Mouse (Mus musculus) neural tube, embryonic 15.5 days (tissue): ENCODE measurements around the gene Gm26620. TPM values are rescaled to one million over a fixed set of nuclear protein-coding genes. Genes with fewer than 3 reads are reported as not detected.

Experiments
- ATAC-seq: fragments of 200-750 bp; cut with Nextera tagmentation; 2 replicates; pipeline ENCODE4 v1.8.0; 2017; ENCODE audit warnings: mild to moderate bottlenecking, moderate TSS enrichment, moderate library complexity; ENCODE audit not compliant: low FRiP score
- H3K27ac ChIP-seq: fragments of 300-500 bp; sonication (generic); replicated peaks from 2 replicates; pipeline ENCODE4 v1.5.1; 2015; ENCODE audit warnings: mild to moderate bottlenecking, inconsistent platforms
- H3K27me3 ChIP-seq: fragments of 300-500 bp; sonication (generic); replicated peaks from 2 replicates; pipeline ENCODE4 v1.6.1; 2015; ENCODE audit warnings: inconsistent platforms
- H3K36me3 ChIP-seq: fragments of 300-500 bp; sonication (generic); 2 replicates; pipeline ENCODE4 v1.6.1; 2015; ENCODE audit warnings: inconsistent platforms
- H3K4me1 ChIP-seq: fragments of 300-500 bp; sonication (generic); 2 replicates; pipeline ENCODE4 v1.6.1; 2015; ENCODE audit warnings: inconsistent platforms
- H3K4me2 ChIP-seq: fragments of 300-500 bp; sonication (generic); 2 replicates; pipeline ENCODE4 v1.6.1; 2015; ENCODE audit warnings: inconsistent platforms, mild to moderate bottlenecking, moderate library complexity
- H3K4me3 ChIP-seq: fragments of 300-500 bp; sonication (generic); replicated peaks from 2 replicates; pipeline ENCODE4 v1.5.1; 2015; ENCODE audit warnings: mild to moderate bottlenecking, inconsistent platforms
- H3K9ac ChIP-seq: fragments of 300-500 bp; sonication (generic); replicated peaks from 2 replicates; pipeline ENCODE4 v1.6.1; 2015; ENCODE audit warnings: mild to moderate bottlenecking, inconsistent platforms
- H3K9me3 ChIP-seq: fragments of 300-500 bp; sonication (generic); replicated peaks from 2 replicates; pipeline ENCODE4 v1.6.1; 2016; ENCODE audit warnings: inconsistent platforms
- WGBS: fragments of 180-500 bp; shearing (Covaris S2); methylation state at CpG from one replicate; pipeline ENCODE4 v1.1.7; 2015; ENCODE audit warnings: mixed read lengths; 5-methylcytosine and 5-hydroxymethylcytosine counted together
- polyA plus RNA-seq: library from polyadenylated mRNA; unstranded; fragments of >200 nt; fragmentation: Nextera tagmentation; extraction: Ambion mirVana; gene quantifications from 2 replicates; pipeline ENCODE4 v1.2.1, GENCODE M21; 2015

The Gm26620 gene
- polyA plus RNA-seq, 1 experiment from 2014 or later, result 0.91 TPM

DNA sequence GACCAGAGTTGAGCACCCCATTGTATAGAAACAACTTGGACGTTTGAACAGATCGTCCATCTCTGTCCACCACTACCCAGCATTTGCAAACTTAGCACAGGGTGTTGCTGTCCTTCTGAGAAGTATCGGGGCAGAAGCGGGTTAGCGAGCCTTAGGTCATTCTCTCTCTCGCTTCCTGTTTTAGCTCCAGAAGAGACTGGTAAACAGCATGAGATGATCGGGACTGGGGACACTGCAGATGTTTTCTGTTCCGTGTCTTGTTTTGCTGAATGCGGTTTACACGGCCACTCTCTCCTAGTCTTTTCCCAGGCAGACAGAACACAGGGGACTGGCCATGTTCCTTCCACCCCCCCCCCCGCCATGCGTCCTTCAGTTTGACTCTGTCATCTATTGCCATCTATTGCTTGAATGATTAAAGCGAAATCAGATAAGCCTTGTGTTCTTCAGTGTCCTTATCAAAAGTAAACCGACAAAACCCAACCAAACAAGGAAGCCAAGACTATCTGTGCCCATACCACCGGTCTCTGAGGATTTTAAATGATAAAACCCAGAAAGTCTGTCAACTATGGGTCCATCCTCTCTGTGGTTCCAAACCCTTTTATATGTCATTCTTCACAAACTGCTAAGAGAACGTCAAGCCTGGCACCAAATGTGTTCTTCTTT lies 13.7 kb downstream of the Gm26620 start:
- H3K27ac ChIP-seq, result no peak overlapping the region
- H3K9ac ChIP-seq, result no peak overlapping the region
- no peak overlapping the region for H3K4me3 ChIP-seq
- no peak for ATAC-seq
- no peaks in the 10 kb centered on the region for H3K36me3 ChIP-seq
- H3K27me3 ChIP-seq, result peaks cover 27% of the 10 kb centered on the region
- 0 out of 2 replicates have a peak, but pooled peaks cover 3% of the 10 kb centered on the region for H3K4me1 ChIP-seq
- H3K9me3 ChIP-seq, result no peaks in the 10 kb centered on the region
- WGBS, result 82% methylated on average over 16 of the region's 16 CpGs
- no peak overlapping the region for H3K4me2 ChIP-seq

DNA sequence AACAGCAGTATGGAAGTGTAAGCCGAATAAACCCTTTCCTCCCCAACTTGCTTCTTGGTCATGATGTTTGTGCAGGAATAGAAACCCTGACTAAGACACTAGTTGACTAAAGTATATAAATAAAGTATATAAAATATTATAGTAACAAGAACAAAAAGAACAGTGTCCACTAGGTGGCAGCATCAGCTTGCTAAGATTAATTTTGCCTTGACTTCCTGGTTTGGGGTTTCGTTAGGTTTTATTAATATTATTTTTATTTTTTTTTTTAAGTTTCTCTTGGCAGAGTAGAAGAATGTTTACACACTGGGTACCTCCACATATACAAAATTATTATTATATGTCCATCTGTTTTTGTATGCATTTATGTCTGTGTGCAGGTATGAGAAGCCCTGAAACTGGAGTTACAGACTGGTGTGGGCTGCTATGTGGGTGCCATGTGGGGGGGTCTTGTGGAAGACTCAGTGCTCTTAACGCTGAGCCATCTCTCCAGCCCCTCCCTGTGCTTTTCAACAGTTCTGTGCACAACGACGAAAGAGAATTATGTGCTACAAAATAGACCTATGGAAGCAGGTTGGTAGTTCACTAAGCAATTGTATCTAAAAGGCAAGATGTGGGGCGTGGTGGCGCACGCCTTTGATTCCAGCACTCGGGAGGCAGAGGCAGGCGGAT lies 16.1 kb downstream of the Gm26620 start:
- H3K4me1 ChIP-seq, result 0 out of 2 replicates have a peak, but pooled peaks cover 3% of the 10 kb centered on the region
- no peak overlapping the region for H3K4me3 ChIP-seq
- 37% methylated on average over 10 of the region's 10 CpGs for WGBS
- H3K9me3 ChIP-seq, result no peaks in the 10 kb centered on the region
- no peak; the same call in 1 of the 2 replicates for ATAC-seq
- peaks cover 38% of the 10 kb centered on the region for H3K27me3 ChIP-seq
- peak overlapping the region; percentile 23 for H3K4me2 ChIP-seq
- H3K36me3 ChIP-seq, result no peaks in the 10 kb centered on the region
- no peak overlapping the region for H3K9ac ChIP-seq
- H3K27ac ChIP-seq, result no peak overlapping the region

DNA sequence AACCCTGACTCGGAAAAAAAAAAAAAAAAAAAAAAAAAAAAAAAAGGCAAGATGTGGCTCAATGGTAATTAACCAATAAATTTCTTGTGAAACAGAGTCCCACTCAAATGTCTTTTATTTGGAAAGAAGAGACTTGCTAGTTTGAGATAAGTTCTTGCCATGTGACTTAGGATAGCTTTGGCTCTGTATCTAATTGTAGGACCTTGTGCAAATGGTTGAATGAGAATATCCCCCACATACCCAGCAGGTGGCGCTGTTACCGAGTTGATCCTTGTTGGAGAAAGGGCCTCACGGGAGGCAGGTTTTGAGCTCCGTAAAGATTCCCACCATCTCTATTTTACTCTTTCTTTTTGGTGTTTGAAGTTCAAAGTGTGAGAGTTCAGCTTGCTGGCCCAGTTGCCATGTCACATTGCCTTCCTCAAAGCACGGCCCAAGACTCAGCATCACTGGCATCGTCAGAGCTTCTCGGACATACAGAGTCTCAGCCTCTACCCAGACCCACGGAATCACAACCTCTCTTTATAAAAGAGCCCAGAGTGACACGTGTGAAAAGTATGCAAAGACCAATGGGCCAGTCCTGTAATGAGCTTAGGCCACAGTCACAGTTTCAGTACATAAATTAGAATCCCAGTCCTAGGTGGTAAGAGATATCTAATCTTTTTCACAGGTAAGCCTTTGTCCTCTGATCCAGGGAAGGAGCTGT lies 16.8 kb downstream of the Gm26620 start:
- Histone ChIP-seq H3K27me3 (peaks cover 43% of the 10 kb centered on the region), H3K4me3 (no peak overlapping the region), H3K4me1 (0 out of 2 replicates have a peak, but pooled peaks cover 3% of the 10 kb centered on the region), H3K36me3 (no peaks in the 10 kb centered on the region), H3K9me3 (no peaks in the 10 kb centered on the region), H3K4me2 (peak overlapping the region; percentile 27), H3K27ac (no peak overlapping the region), H3K9ac (no peak overlapping the region)
- 33% methylated on average over 10 of the region's 10 CpGs for WGBS
- peak; percentile 66; the same call in 1 of the 2 replicates for ATAC-seq

- no peaks in the 10 kb centered on the region for H3K36me3 ChIP-seq
- H3K4me2 ChIP-seq, result no peak overlapping the region
- no peak overlapping the region for H3K27ac ChIP-seq
- WGBS, result 89% methylated on average over 5 of the region's 5 CpGs
- peaks cover 17% of the 10 kb centered on the region for H3K4me1 ChIP-seq
- H3K4me3 ChIP-seq, result no peak overlapping the region
- no peaks in the 10 kb centered on the region for H3K9me3 ChIP-seq
- ATAC-seq, result no peak
- no peak overlapping the region for H3K9ac ChIP-seq
- peaks cover 50% of the 10 kb centered on the region for H3K27me3 ChIP-seq
Measured at GRCm38 (mm10) chr1:170903485-170903884, 18.6 kb downstream of the Gm26620 start.

DNA sequence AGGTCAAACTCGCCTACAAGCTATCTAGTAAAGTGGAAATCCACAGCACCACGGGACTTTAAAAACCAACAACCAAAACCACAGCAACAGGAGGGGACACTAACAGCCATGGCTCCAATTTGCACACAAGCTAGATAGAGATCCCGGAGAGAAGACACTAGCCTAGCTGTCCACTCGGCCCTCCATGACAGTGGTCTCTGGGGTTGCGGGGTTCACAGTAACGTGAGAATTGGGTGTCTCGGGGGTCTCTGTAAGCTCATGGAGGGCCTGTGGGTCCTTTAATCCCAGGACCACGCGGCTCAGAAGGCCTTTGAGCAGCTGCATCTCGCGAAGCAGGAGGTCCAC lies 22.2 kb downstream of the Gm26620 start:
- Histone ChIP-seq H3K4me3 (peak overlapping the region; percentile 64), H3K27ac (no peak overlapping the region), H3K4me1 (peaks cover 17% of the 10 kb centered on the region), H3K27me3 (peaks cover 61% of the 10 kb centered on the region), H3K4me2 (peak overlapping the region; percentile 92), H3K9me3 (no peaks in the 10 kb centered on the region), H3K36me3 (no peaks in the 10 kb centered on the region), H3K9ac (peak overlapping the region; percentile 62)
- WGBS, result 21% methylated on average over 11 of the region's 11 CpGs
- ATAC-seq, result no peak

DNA sequence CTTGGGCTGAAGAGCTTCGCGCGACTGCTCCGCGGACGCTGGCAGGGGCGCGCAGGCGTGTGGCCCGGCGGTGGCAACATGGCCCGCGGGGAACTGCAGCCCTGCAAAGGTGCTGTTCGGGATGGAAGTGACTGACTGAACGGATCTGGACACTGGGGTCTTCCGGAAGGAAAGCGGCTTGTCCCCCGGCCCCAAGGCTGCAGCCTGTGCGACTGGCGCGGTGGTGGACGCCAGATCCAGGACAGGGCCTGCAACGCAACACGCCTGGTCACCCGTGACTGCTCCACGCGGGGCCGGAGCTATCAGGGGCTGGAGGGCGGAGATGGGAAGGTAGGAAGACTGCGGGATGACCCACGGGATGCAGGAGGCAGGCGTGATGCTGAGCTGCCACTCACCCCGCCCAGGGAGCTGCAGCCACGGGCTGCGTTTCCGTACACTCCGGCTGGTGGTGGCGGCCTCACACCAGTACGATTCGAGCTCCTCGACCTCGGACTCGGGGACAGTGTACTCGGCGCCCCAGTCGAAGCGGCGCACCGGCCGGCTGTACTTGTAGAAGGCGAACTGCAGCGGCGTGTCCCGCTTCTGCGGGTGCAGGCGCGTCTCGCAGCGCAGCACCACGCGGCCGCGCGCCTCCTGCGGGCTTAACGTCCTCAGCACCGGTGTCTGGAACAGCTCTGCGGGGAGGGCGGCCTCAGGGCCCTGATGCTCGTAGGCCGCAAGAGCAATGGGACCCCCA lies 22.8 kb downstream of the Gm26620 start:
- Histone ChIP-seq H3K27ac (peak overlapping the region; percentile 38; the same call in 1 of the 2 replicates), H3K9me3 (no peaks in the 10 kb centered on the region), H3K4me2 (peak overlapping the region; percentile 92), H3K36me3 (no peaks in the 10 kb centered on the region), H3K27me3 (peaks cover 56% of the 10 kb centered on the region), H3K9ac (peak overlapping the region; percentile 62), H3K4me1 (peaks cover 17% of the 10 kb centered on the region), H3K4me3 (peak overlapping the region; percentile 64)
- ATAC-seq, result peak; percentile 86
- under 1% methylated on average over 71 of the region's 71 CpGs for WGBS

DNA sequence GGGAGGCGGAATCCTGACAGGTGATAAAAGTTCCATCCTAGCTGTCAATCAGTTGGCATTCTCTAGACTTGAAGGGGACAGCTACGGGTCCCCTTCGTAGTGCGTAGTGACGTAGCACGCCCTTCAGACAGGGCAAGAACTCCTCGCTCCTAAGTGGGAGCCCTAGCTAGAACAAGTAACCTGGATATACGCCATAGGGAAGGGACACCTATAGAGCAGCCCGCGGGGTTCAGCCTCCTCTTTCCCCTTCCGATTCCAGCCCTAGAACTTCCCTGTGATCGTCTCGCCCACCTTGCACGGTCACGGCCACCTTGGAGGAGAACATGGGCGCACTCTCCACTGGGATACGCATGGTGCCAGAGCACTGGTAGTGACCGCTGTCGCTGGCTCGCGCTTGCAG lies 23.5 kb downstream of the Gm26620 start:
- Histone ChIP-seq H3K9ac (peak overlapping the region; percentile 62), H3K4me1 (peaks cover 17% of the 10 kb centered on the region), H3K27ac (no peak overlapping the region), H3K4me2 (peak overlapping the region; percentile 92), H3K36me3 (no peaks in the 10 kb centered on the region), H3K9me3 (no peaks in the 10 kb centered on the region), H3K4me3 (peak overlapping the region; percentile 64), H3K27me3 (peaks cover 52% of the 10 kb centered on the region)
- peak; percentile 81 for ATAC-seq
- 4% methylated on average over 21 of the region's 21 CpGs for WGBS

GRCm38 (mm10) chr1:170911907-170912660 lies 27.2 kb downstream of the Gm26620 start:
- Histone ChIP-seq H3K4me3 (no peak overlapping the region), H3K4me1 (peaks cover 17% of the 10 kb centered on the region), H3K9ac (no peak overlapping the region), H3K36me3 (no peaks in the 10 kb centered on the region), H3K9me3 (no peaks in the 10 kb centered on the region), H3K4me2 (no peak overlapping the region), H3K27ac (no peak overlapping the region), H3K27me3 (peaks cover 31% of the 10 kb centered on the region)
- ATAC-seq, result no peak
- WGBS, result 84% methylated on average over 11 of the region's 11 CpGs

DNA sequence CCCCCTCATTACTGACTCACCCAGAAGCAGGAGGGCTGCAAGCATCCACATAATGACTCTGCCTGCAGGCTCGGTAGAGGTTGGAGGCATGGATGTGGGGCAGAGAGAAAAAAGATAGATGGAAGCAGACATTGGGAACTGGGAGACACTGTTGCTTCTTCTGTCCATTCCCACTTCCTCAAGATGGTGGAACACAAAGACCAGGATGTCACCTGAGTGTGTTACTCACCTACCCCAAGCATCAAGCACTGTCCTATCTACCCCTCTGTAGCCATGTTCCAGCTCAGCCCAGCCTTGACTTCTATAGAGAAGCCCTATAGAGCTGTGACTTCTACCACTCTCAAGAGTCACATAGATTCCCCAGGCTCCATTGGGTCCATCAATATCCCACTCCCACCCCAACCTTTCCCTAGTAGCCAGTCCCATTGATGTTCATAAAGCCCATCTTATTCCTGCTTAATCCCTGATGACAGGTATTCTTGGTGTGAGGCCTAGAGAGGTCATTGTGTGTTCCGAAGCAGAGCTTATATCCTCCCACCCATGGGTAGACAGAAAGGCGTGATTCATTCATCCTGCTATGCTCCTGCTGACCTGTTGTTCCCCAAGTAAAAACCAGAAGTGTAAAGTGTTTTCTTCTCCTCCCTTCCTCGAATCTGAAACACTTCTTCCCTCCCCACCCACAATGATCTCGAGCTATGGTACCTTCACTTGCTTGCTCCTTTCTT lies 28.2 kb downstream of the Gm26620 start, which contains the start of gene Fcrlb:
Gene Fcrlb (minus strand): TSS at position 51 of the 725 bp plus-strand sequence.
- H3K27me3 ChIP-seq, result peaks cover 22% of the 10 kb centered on the region
- 76% methylated on average over 5 of the region's 5 CpGs for WGBS
- H3K36me3 ChIP-seq, result no peaks in the 10 kb centered on the region
- no peak for ATAC-seq
- H3K4me2 ChIP-seq, result no peak within 1 kb of the TSS
- no peak within 1 kb of the TSS for H3K9ac ChIP-seq
- no peak within 1 kb of the TSS for H3K4me3 ChIP-seq
- H3K9me3 ChIP-seq, result no peaks in the 10 kb centered on the region
- H3K4me1 ChIP-seq, result peaks cover 7% of the 10 kb centered on the region
- no peak within 1 kb of the TSS for H3K27ac ChIP-seq

- H3K4me3 ChIP-seq, result no peak overlapping the region
- ATAC-seq, result no peak
- H3K4me1 ChIP-seq, result no peaks in the 10 kb centered on the region
- H3K27ac ChIP-seq, result no peak overlapping the region
- H3K9ac ChIP-seq, result no peak overlapping the region
- no peak overlapping the region for H3K4me2 ChIP-seq
- 82% methylated on average over 5 of the region's 5 CpGs for WGBS
- peaks cover 3% of the 10 kb centered on the region; the same call in 1 of the 2 replicates for H3K27me3 ChIP-seq
- H3K9me3 ChIP-seq, result no peaks in the 10 kb centered on the region
- H3K36me3 ChIP-seq, result no peaks in the 10 kb centered on the region
Measured at GRCm38 (mm10) chr1:170915657-170916056, 30.8 kb downstream of the Gm26620 start.
